Mouse (Mus musculus) lung, embryonic 14.5 days (tissue): ENCODE results near the gene Frmd4b. TPM values are rescaled to one million over a fixed set of nuclear protein-coding genes. Genes with fewer than 3 reads are reported as not detected.
A peak's percentile ranks its signal among the peaks of the same experiment; 100 is the strongest.

ENCODE experiments used
- ATAC-seq: fragments of 200-750 bp; cut with Nextera tagmentation; 2 replicates; pipeline ENCODE4 v1.8.0; 2017; ENCODE audit warnings: mild to moderate bottlenecking, moderate TSS enrichment, moderate library complexity; ENCODE audit not compliant: insufficient read depth
- DNase-seq: peaks from one replicate; pipeline ENCODE4 v3.0.0-alpha.2; 2015
- H3K27ac ChIP-seq: fragments of 300-500 bp; sonication (generic); 2 replicates; pipeline ENCODE4 v1.5.1; 2014; ENCODE audit warnings: low read depth, mild to moderate bottlenecking, moderate library complexity
- H3K27me3 ChIP-seq: fragments of 300-500 bp; sonication (generic); 2 replicates; pipeline ENCODE4 v1.6.1; 2014; ENCODE audit warnings: low read length, control low read depth; ENCODE audit not compliant: insufficient read depth
- H3K36me3 ChIP-seq: fragments of 300-500 bp; sonication (generic); 2 replicates; pipeline ENCODE4 v1.6.1; 2014; ENCODE audit warnings: control low read depth; ENCODE audit not compliant: insufficient read depth
- H3K4me1 ChIP-seq: fragments of 300-500 bp; sonication (generic); 2 replicates; pipeline ENCODE4 v1.6.1; 2014; ENCODE audit warnings: antibody characterized with exemption, control low read depth; ENCODE audit not compliant: insufficient read depth
- H3K4me2 ChIP-seq: fragments of 300-500 bp; sonication (generic); 2 replicates; pipeline ENCODE4 v1.6.1; 2014; ENCODE audit warnings: mild to moderate bottlenecking
- H3K4me3 ChIP-seq: fragments of 300-500 bp; sonication (generic); 2 replicates; pipeline ENCODE4 v1.5.1; 2014; ENCODE audit warnings: low read depth, low read length
- H3K9ac ChIP-seq: fragments of 300-500 bp; sonication (generic); 2 replicates; pipeline ENCODE4 v1.6.1; 2014
- H3K9me3 ChIP-seq: fragments of 300-500 bp; sonication (generic); 2 replicates; pipeline ENCODE4 v1.6.1; 2016; ENCODE audit warnings: low read depth, low read length, control low read depth
- CTCF ChIP-seq: IDR thresholded peaks from 2 replicates; pipeline ENCODE4 v1.5.1; 2016; ENCODE audit warnings: antibody characterized with exemption, low read depth
- WGBS: fragments of 180-500 bp; shearing (Covaris S2); extraction: QIAGEN DNeasy Blood & Tissue Kit; methylation state at CpG from one replicate; pipeline ENCODE4 v1.1.7; 2014; 5-methylcytosine and 5-hydroxymethylcytosine counted together
- polyA plus RNA-seq: library from polyadenylated mRNA; unstranded; fragments of >200 nt; fragmentation: Nextera tagmentation; extraction: Ambion mirVana; gene quantifications from 2 replicates; pipeline ENCODE4 v1.2.1, GENCODE M21; 2014

The Frmd4b gene
- polyA plus RNA-seq, 1 experiment from 2014 or later, result 20.8 TPM

GRCm38 (mm10) chr6:97441357-97441756, 176.0 kb downstream of the Frmd4b start:
- Histone ChIP-seq H3K27ac (no peak overlapping the region), H3K9ac (no peak overlapping the region), H3K9me3 (no peaks in the 10 kb centered on the region), H3K4me1 (no peaks in the 10 kb centered on the region), H3K27me3 (no peaks in the 10 kb centered on the region), H3K36me3 (no peaks in the 10 kb centered on the region), H3K4me2 (no peak overlapping the region), H3K4me3 (no peak overlapping the region)
- TF ChIP-seq CTCF, result no peak
- WGBS, result 62% methylated on average over 7 of the region's 7 CpGs
- ATAC-seq, result no peak
- no peak for DNase-seq

GRCm38 (mm10) chr6:97438918-97439645, 178.3 kb downstream of the Frmd4b start:
- Histone ChIP-seq H3K36me3 (no peaks in the 10 kb centered on the region), H3K4me3 (no peak overlapping the region), H3K9ac (no peak overlapping the region), H3K4me1 (no peaks in the 10 kb centered on the region), H3K27ac (no peak overlapping the region), H3K4me2 (no peak overlapping the region), H3K27me3 (no peaks in the 10 kb centered on the region), H3K9me3 (no peaks in the 10 kb centered on the region)
- no peak for ATAC-seq
- no peak for TF ChIP-seq CTCF
- no peak for DNase-seq
- 62% methylated on average over 16 of the region's 16 CpGs for WGBS

- ATAC-seq, result no peak
- no peak for DNase-seq
- Histone ChIP-seq H3K27ac (no peak overlapping the region), H3K4me2 (no peak overlapping the region), H3K27me3 (no peaks in the 10 kb centered on the region), H3K4me1 (no peaks in the 10 kb centered on the region), H3K36me3 (no peaks in the 10 kb centered on the region), H3K9me3 (no peaks in the 10 kb centered on the region), H3K4me3 (no peak overlapping the region), H3K9ac (no peak overlapping the region)
- no peak for TF ChIP-seq CTCF
- 77% methylated on average over 4 of the region's 4 CpGs for WGBS
Observed at GRCm38 (mm10) chr6:97434753-97435152, 182.6 kb downstream of the Frmd4b start.

GRCm38 (mm10) chr6:97431309-97432004, 185.9 kb downstream of the Frmd4b start:
- WGBS, result 64% methylated on average over 10 of the region's 10 CpGs
- TF ChIP-seq CTCF, result no peak
- H3K4me1 ChIP-seq, result no peaks in the 10 kb centered on the region
- no peaks in the 10 kb centered on the region for H3K36me3 ChIP-seq
- H3K27me3 ChIP-seq, result no peaks in the 10 kb centered on the region
- no peak for DNase-seq
- no peak overlapping the region for H3K4me2 ChIP-seq
- ATAC-seq, result no peak
- H3K9ac ChIP-seq, result no peak overlapping the region
- no peaks in the 10 kb centered on the region for H3K9me3 ChIP-seq
- no peak overlapping the region for H3K4me3 ChIP-seq
- no peak overlapping the region for H3K27ac ChIP-seq

- no peaks in the 10 kb centered on the region for H3K4me1 ChIP-seq
- H3K9ac ChIP-seq, result no peak overlapping the region
- ATAC-seq (no peak), DNase-seq (no peak)
- TF ChIP-seq CTCF, result no peak
- no peaks in the 10 kb centered on the region for H3K36me3 ChIP-seq
- no peak overlapping the region for H3K4me3 ChIP-seq
- 58% methylated on average over 6 of the region's 6 CpGs for WGBS
- no peaks in the 10 kb centered on the region for H3K9me3 ChIP-seq
- H3K4me2 ChIP-seq, result no peak overlapping the region
- H3K27ac ChIP-seq, result no peak overlapping the region
- H3K27me3 ChIP-seq, result no peaks in the 10 kb centered on the region
Observed at GRCm38 (mm10) chr6:97430519-97430918, 186.8 kb downstream of the Frmd4b start.

GRCm38 (mm10) chr6:97429688-97430343, 187.5 kb downstream of the Frmd4b start:
- Histone ChIP-seq H3K4me1 (no peaks in the 10 kb centered on the region), H3K27me3 (no peaks in the 10 kb centered on the region), H3K36me3 (no peaks in the 10 kb centered on the region), H3K4me2 (no peak overlapping the region), H3K27ac (no peak overlapping the region), H3K4me3 (no peak overlapping the region), H3K9me3 (no peaks in the 10 kb centered on the region), H3K9ac (no peak overlapping the region)
- DNase-seq, result no peak
- TF ChIP-seq CTCF, result no peak
- ATAC-seq, result no peak
- WGBS, result 15% methylated on average over 2 of the region's 2 CpGs

- TF ChIP-seq CTCF, result peak; percentile 88
- H3K4me3 ChIP-seq, result no peak overlapping the region
- H3K9ac ChIP-seq, result no peak overlapping the region
- ATAC-seq, result peak; percentile 33; the same call in 1 of the 2 replicates
- H3K27ac ChIP-seq, result no peak overlapping the region
- DNase-seq, result peak; percentile 92
- H3K4me2 ChIP-seq, result no peak overlapping the region
- no peaks in the 10 kb centered on the region for H3K9me3 ChIP-seq
- H3K27me3 ChIP-seq, result no peaks in the 10 kb centered on the region
- no peaks in the 10 kb centered on the region for H3K4me1 ChIP-seq
- 58% methylated on average over 7 of the region's 7 CpGs for WGBS
- H3K36me3 ChIP-seq, result no peaks in the 10 kb centered on the region
Observed at GRCm38 (mm10) chr6:97419771-97420446, 197.4 kb downstream of the Frmd4b start.
